Mouse (Mus musculus) intestine, postnatal 0 days (tissue): Measurements from ENCODE around the gene Nf1. TPM values are rescaled to one million over a fixed set of nuclear protein-coding genes. Genes with fewer than 3 reads are reported as not detected.

Experiments used
- ATAC-seq: fragments of 200-750 bp; cut with Nextera tagmentation; 2 replicates; pipeline ENCODE4 v1.8.0; 2017; ENCODE audit warnings: mild to moderate bottlenecking, moderate TSS enrichment, moderate library complexity
- H3K27ac ChIP-seq: fragments of 300-500 bp; sonication (generic); 2 replicates; pipeline ENCODE4 v1.5.1; 2014; ENCODE audit warnings: mild to moderate bottlenecking, low read depth, low read length, moderate library complexity
- H3K27me3 ChIP-seq: fragments of 300-500 bp; sonication (generic); replicated peaks from 2 replicates; pipeline ENCODE4 v1.6.1; 2014; ENCODE audit warnings: low read length, mixed read lengths; ENCODE audit not compliant: control insufficient read depth, insufficient read depth
- H3K36me3 ChIP-seq: fragments of 300-500 bp; sonication (generic); 2 replicates; pipeline ENCODE4 v1.6.1; 2014; ENCODE audit warnings: mild to moderate bottlenecking, moderate library complexity; ENCODE audit not compliant: control insufficient read depth, insufficient read depth
- H3K4me1 ChIP-seq: fragments of 300-500 bp; sonication (generic); replicated peaks from 2 replicates; pipeline ENCODE4 v1.6.1; 2014; ENCODE audit warnings: antibody characterized with exemption, low read length, mixed read lengths; ENCODE audit not compliant: control insufficient read depth, insufficient read depth
- H3K4me2 ChIP-seq: fragments of 300-500 bp; sonication (generic); replicated peaks from 2 replicates; pipeline ENCODE4 v1.6.1; 2014; ENCODE audit warnings: low read depth, mild to moderate bottlenecking, moderate library complexity
- H3K4me3 ChIP-seq: fragments of 300-500 bp; sonication (generic); 2 replicates; pipeline ENCODE4 v1.5.1; 2014; ENCODE audit warnings: low read depth, low read length
- H3K9ac ChIP-seq: fragments of 300-500 bp; sonication (generic); 2 replicates; pipeline ENCODE4 v1.6.1; 2014; ENCODE audit warnings: mild to moderate bottlenecking, low read depth, low read length
- H3K9me3 ChIP-seq: fragments of 300-500 bp; sonication (generic); 2 replicates; pipeline ENCODE4 v1.6.1; 2016; ENCODE audit warnings: mixed run types; ENCODE audit not compliant: control insufficient read depth
- CTCF ChIP-seq: sonication (generic); IDR thresholded peaks from 2 replicates; pipeline ENCODE4 v1.5.1; 2016; ENCODE audit warnings: low read depth, mild to moderate bottlenecking, control low read depth, antibody characterized with exemption, moderate library complexity
- WGBS: fragments of 180-500 bp; shearing (Covaris S2); extraction: QIAGEN DNeasy Blood & Tissue Kit; methylation state at CpG from one replicate; pipeline ENCODE4 v1.1.7; 2014; 5-methylcytosine and 5-hydroxymethylcytosine counted together
- polyA plus RNA-seq: library from polyadenylated mRNA; unstranded; fragments of >200 nt; fragmentation: Nextera tagmentation; extraction: Ambion mirVana; gene quantifications from 2 replicates; pipeline ENCODE4 v1.2.1, GENCODE M21; 2015

Nf1 gene
- polyA plus RNA-seq, 1 experiment from 2014 or later: 6.3 TPM

DNA sequence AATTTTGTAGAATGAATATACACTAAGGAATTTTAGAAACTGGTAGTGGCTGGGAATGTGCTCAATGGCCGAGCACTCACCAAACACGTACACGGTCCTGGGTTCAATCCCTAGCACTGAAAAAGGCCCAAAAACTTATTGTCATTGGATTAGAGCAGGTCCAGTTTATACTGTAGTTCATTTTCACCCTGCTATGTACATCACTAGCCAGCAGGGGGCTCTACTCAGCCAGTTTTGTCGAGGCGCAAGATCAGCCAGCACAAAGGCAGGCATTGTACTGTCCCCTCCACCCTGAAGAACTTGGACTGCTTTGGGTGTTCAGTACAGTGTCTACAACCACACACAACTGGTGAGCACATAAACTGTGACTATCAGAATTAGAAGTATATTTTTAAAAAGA, 244.7 kb downstream of the Nf1 start:
- 6% methylated on average over 5 of the region's 5 CpGs for WGBS
- Histone ChIP-seq H3K27ac (no peak overlapping the region), H3K4me3 (no peak overlapping the region), H3K9ac (no peak overlapping the region), H3K9me3 (no peaks in the 10 kb centered on the region), H3K4me1 (no peaks in the 10 kb centered on the region), H3K27me3 (peaks cover 10% of the 10 kb centered on the region; the same call in 1 of the 2 replicates), H3K36me3 (peaks cover 5% of the 10 kb centered on the region; the same call in 1 of the 2 replicates), H3K4me2 (no peak overlapping the region)
- peak; percentile 90 for TF ChIP-seq CTCF
- no peak for ATAC-seq

DNA sequence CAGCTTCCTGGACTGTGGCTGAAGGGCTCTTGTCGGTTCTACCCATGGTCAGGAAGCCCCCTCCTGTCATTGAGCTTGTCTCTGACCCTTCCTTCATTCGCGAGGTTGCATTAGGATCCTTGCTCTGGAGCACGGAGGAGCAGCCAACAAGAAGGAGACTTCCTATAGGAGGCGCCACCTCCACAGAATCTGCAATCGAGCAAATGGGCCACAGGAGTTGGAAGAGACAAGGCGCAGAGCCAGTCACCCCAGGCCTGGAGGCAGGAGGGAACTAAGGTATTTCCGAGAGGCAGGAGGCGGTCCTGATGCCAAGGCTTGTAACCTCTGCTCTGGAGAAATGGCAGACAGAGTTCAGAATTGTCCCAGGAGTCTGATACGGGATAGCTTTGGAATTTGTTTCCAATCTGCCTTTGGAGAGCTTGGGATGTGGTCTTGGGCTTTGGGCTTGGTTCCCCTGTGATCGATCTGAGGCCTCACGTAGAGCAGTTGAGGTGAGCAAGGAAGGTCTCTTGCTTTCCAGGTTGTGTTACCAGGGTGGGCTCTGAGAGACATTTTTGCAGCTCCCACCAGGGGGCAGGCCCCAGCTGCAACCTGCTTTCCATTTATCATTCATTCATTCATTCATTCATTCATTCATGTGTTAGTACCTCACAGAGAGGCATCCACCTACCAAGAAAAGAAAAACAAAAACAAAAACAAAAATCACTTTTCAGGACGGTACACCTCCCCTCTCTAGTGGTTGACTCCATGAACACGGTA, 250.0 kb downstream of the Nf1 start:
- Histone ChIP-seq H3K4me2 (no peak overlapping the region), H3K27me3 (peaks cover 53% of the 10 kb centered on the region), H3K27ac (no peak overlapping the region), H3K4me1 (no peaks in the 10 kb centered on the region), H3K9ac (no peak overlapping the region), H3K36me3 (no peaks in the 10 kb centered on the region), H3K4me3 (no peak overlapping the region), H3K9me3 (no peaks in the 10 kb centered on the region)
- WGBS: 54% methylated on average over 14 of the region's 14 CpGs
- peak; percentile 59 for TF ChIP-seq CTCF
- no peak for ATAC-seq

DNA sequence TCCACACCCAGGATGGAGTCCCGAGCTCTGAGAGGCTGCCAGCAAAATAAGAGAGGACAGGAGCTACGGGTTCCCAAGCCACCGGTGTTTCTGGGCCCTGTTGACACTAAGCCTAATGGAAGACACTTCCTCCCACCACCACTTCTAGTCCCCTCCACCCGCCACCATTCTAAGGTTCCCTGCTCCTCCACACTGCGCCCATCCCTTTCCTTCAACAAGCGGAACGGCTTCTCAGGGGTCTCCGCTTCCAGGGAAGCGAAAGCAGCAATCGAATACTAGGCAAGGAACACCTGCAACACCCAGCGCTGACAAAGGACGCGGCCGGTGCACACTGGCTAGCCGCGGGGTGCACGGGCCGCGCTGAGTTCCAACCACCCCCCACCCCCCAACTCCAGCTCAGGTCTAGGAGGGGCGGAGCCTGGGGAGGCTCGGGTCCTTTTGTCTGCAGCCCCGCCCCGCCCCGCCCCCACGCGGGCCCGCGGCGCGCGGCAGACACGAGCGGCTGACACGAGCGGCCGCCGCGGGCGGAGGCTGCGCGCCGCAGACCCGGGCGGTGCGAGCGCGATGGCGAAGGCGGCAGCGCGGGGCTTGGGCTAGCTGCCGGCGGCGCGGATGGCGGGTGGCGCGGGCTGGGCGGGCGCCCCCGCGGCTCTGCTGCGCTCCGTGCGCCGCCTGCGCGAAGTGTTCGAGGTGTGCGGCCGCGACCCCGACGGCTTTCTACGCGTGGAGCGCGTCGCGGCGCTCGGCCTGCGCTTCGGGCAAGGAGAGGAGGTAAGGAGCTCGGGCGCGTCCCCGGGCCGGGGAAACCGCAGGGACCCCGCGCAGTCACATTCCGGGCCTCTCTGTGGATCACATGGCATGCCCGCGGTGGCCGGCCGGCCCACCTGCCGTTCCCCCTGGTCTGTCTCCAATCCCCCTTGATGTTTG, 251.4 kb downstream of the Nf1 start, which contains the start of gene Rab11fip4:
TSS of gene Rab11fip4 (plus strand) at position 549 of the 927 bp plus-strand sequence.
- Histone ChIP-seq H3K4me3 (peak within 1 kb of the TSS; percentile 50), H3K27me3 (peaks cover 53% of the 10 kb centered on the region), H3K4me2 (peak within 1 kb of the TSS; percentile 86), H3K4me1 (no peaks in the 10 kb centered on the region), H3K9me3 (no peaks in the 10 kb centered on the region), H3K9ac (0 out of 2 replicates have a peak within 1 kb of the TSS, but pooled peaks have one; percentile 26), H3K27ac (no peak within 1 kb of the TSS), H3K36me3 (no peaks in the 10 kb centered on the region)
- WGBS: 1% methylated on average over 93 of the region's 98 CpGs
- no peak for TF ChIP-seq CTCF
- ATAC-seq: no peak

DNA sequence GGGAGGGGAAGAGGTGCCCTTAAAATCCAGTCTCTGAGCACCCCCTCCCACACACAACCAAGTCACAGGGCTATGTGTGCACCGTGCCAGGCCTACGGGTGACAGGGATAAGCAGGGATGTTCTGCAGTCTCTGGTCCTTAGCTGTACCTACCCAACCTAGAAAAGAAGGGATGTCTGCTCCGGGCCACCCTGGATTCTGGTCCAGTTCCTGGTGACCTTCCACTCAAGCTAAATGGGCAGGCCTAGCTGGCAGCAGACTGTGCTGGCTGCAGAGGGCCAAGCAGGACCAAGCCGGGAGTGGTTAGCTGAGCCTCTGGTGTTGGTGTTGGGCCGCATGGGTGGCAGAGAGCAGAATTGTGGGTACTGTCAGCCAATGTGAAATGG, 252.1 kb downstream of the Nf1 start:
- no peaks in the 10 kb centered on the region for H3K9me3 ChIP-seq
- no peak overlapping the region for H3K27ac ChIP-seq
- H3K4me2 ChIP-seq: peak overlapping the region; percentile 86
- no peaks in the 10 kb centered on the region for H3K4me1 ChIP-seq
- WGBS: 42% methylated on average over 5 of the region's 5 CpGs
- peak overlapping the region; percentile 50 for H3K4me3 ChIP-seq
- H3K36me3 ChIP-seq: no peaks in the 10 kb centered on the region
- TF ChIP-seq CTCF: no peak
- H3K27me3 ChIP-seq: peaks cover 53% of the 10 kb centered on the region
- 0 out of 2 replicates have a peak overlapping the region, but pooled peaks have one; percentile 26 for H3K9ac ChIP-seq
- no peak for ATAC-seq

DNA sequence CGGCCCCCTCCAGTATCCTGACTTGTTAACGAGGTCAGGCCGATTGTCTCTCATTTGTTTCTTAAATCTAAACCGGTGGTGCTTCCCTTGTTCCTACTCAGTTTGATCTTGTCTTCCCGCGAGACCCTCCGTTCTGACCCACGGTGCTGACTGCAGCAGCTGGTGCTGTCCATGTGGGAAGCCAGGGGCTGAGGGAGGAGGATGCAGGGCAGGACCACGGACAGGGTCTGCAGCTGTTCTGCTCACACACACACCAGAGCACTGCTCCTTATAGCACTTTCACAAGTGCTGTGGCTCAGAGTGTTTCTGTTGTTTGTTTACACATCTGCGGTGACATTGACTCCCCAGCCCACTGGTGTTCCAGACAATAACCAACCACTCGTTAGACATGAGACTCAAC, 254.0 kb downstream of the Nf1 start:
- TF ChIP-seq CTCF: no peak
- 33% methylated on average over 11 of the region's 11 CpGs for WGBS
- H3K27me3 ChIP-seq: peaks cover 51% of the 10 kb centered on the region
- H3K36me3 ChIP-seq: no peaks in the 10 kb centered on the region
- H3K4me3 ChIP-seq: no peak overlapping the region
- ATAC-seq: no peak
- H3K9ac ChIP-seq: no peak overlapping the region
- no peaks in the 10 kb centered on the region for H3K4me1 ChIP-seq
- H3K4me2 ChIP-seq: no peak overlapping the region
- no peak overlapping the region for H3K27ac ChIP-seq
- no peaks in the 10 kb centered on the region for H3K9me3 ChIP-seq

DNA sequence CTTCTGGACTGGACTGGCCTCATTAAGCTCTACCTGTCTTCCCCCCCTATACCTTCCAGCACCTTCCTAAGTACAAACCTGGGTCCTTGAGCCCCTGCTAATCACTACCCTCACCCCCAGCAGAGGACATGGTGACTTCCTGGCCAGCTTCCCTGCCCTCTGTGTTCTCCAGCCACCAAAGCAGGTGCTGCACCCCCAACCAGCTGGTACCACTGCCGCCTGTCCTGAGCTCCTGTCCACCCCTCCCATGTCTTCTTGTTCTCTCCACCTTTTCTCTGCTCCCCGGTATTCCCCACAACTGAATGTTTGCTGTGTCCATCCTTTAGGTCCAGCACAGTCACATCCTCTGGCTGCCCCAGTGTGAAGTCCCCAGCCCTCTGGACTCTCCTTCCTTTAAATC, 271.0 kb downstream of the Nf1 start:
- Histone ChIP-seq H3K4me3 (no peak overlapping the region), H3K4me1 (no peaks in the 10 kb centered on the region), H3K4me2 (no peak overlapping the region; the same call in 1 of the 2 replicates), H3K27ac (peak overlapping the region; percentile 9; the same call in 1 of the 2 replicates), H3K27me3 (no peaks in the 10 kb centered on the region), H3K9ac (no peak overlapping the region), H3K9me3 (no peaks in the 10 kb centered on the region), H3K36me3 (no peaks in the 10 kb centered on the region; the same call in 1 of the 2 replicates)
- 60% methylated on average over 2 of the region's 2 CpGs for WGBS
- TF ChIP-seq CTCF: no peak
- no peak for ATAC-seq
